In genomic region chrX:36763298-36763933, GRCm38 (mm10) we compare ENCODE assay signal across 12 mouse cellular contexts. TPM values are rescaled to one million over a fixed set of nuclear protein-coding genes. Genes with fewer than 3 reads are reported as not detected.
DNase-seq lines count a peak whose midpoint lies in the region; ATAC-seq and TF ChIP-seq lines count a peak whose summit lies in the region.
"Had no signal": no experiment of that assay in that cellular context is flagged by ENCODE, and none has a peak within 500 bp of the region (broad histone marks: within the 10 kb centered on the region; RNA-seq: fewer than 3 reads in every experiment).

No protein-coding gene starts in this region.

- TF ChIP-seq CTCF in ES-Bruce4 (IDR thresholded peaks at IDR 0.05; ENCODE audit: low read depth, low read length), result no peak
- no peak for TF ChIP-seq CTCF in brain, embryonic 14.5 days (IDR thresholded peaks at IDR 0.05; ENCODE audit: borderline replicate concordance, extremely low read depth, insufficient read depth, insufficient read length)
- TF ChIP-seq CTCF in forebrain, postnatal 0 days (IDR thresholded peaks at IDR 0.05; ENCODE audit: low read depth), result no peak

- H3K4me3 ChIP-seq in ES-Bruce4 (ENCODE audit: low read depth, low read length), result no peak overlapping the region
- no peak overlapping the region for H3K4me3 ChIP-seq in forebrain, postnatal 0 days (ENCODE audit: low read depth, low read length)
- 0 out of 2 replicates have a peak overlapping the region, but pooled peaks have one; percentile 9 for H3K4me3 ChIP-seq in midbrain, embryonic 12.5 days
- H3K4me3 ChIP-seq: stomach, embryonic 15.5 days had no signal

- H3K9me3 ChIP-seq in ES-Bruce4 (replicated peaks; ENCODE audit: control insufficient read depth, insufficient read depth, low read length, poor library complexity, severe bottlenecking), result no peaks in the 10 kb centered on the region
- H3K9me3 ChIP-seq in forebrain, postnatal 0 days (ENCODE audit: low read length), result no peaks in the 10 kb centered on the region
- H3K9me3 ChIP-seq in midbrain, embryonic 12.5 days, result no peaks in the 10 kb centered on the region
- H3K9me3 ChIP-seq: stomach, embryonic 15.5 days had no signal

- peaks cover 2% of the 10 kb centered on the region for H3K4me1 ChIP-seq in ES-Bruce4 (ENCODE audit: control insufficient read depth, insufficient read depth, low read length)
- 0 out of 2 replicates have a peak, but pooled peaks cover 3% of the 10 kb centered on the region for H3K4me1 ChIP-seq in forebrain, postnatal 0 days (ENCODE audit: insufficient read depth)
- peaks cover 15% of the 10 kb centered on the region; the same call in 1 of the 2 replicates for H3K4me1 ChIP-seq in midbrain, embryonic 12.5 days
- H3K4me1 ChIP-seq: stomach, embryonic 15.5 days had no signal

- ATAC-seq in forebrain, postnatal 0 days, result peak; percentile 61
- peak; percentile 78 for ATAC-seq in midbrain, embryonic 12.5 days (ENCODE audit: low FRiP score, low read depth)
- ATAC-seq in megakaryocyte progenitor cell, adult 5-6 weeks (replicated peaks; ENCODE audit: poor library complexity), result no peak

- no peak for TF ChIP-seq EP300 in ES-Bruce4 (IDR thresholded peaks at IDR 0.05; ENCODE audit: insufficient read depth, low read depth, low read length)

- H3K27ac ChIP-seq in ES-Bruce4 (ENCODE audit: insufficient read depth, low read length), result peak overlapping the region; percentile 91
- peak overlapping the region; percentile 67 for H3K27ac ChIP-seq in forebrain, postnatal 0 days (ENCODE audit: low read depth, low read length)
- peak overlapping the region; percentile 87 for H3K27ac ChIP-seq in midbrain, embryonic 12.5 days (replicated peaks)
- H3K27ac ChIP-seq: stomach, embryonic 15.5 days had no signal

- intact Hi-C loops in left cerebral cortex, postnatal 10 days (cut with DNase I), result loop anchor here (5.0 kb wide), 1 partner anchor 144 kb away; no protein-coding TSS in a partner anchor

- H3K4me2 ChIP-seq in forebrain, postnatal 0 days (ENCODE audit: low read depth), result 0 out of 2 replicates have a peak overlapping the region, but pooled peaks have one; percentile 8
- peak overlapping the region; percentile 29 for H3K4me2 ChIP-seq in midbrain, embryonic 12.5 days (replicated peaks)
- H3K4me2 ChIP-seq: lung, embryonic 14.5 days; stomach, embryonic 15.5 days had no signal

- H3K36me3 ChIP-seq in ES-Bruce4 (ENCODE audit: control insufficient read depth, insufficient read depth, low read length, poor library complexity, severe bottlenecking), result no peaks in the 10 kb centered on the region
- H3K36me3 ChIP-seq in forebrain, postnatal 0 days (ENCODE audit: insufficient read depth), result no peaks in the 10 kb centered on the region
- no peaks in the 10 kb centered on the region for H3K36me3 ChIP-seq in midbrain, embryonic 12.5 days
- H3K36me3 ChIP-seq: stomach, embryonic 15.5 days had no signal

- H3K27me3 ChIP-seq in ES-Bruce4 (ENCODE audit: control insufficient read depth, insufficient read depth, low read length, poor library complexity, severe bottlenecking), result no peaks in the 10 kb centered on the region
- H3K27me3 ChIP-seq in forebrain, postnatal 0 days (ENCODE audit: insufficient read depth, low read length), result no peaks in the 10 kb centered on the region
- H3K27me3 ChIP-seq in midbrain, embryonic 12.5 days, result no peaks in the 10 kb centered on the region
- H3K27me3 ChIP-seq: stomach, embryonic 15.5 days had no signal

- H3K9ac ChIP-seq in ES-Bruce4 (ENCODE audit: low read depth, poor library complexity, severe bottlenecking), result no peak overlapping the region
- no peak overlapping the region for H3K9ac ChIP-seq in forebrain, postnatal 0 days
- no peak overlapping the region for H3K9ac ChIP-seq in midbrain, embryonic 12.5 days (replicated peaks)
- H3K9ac ChIP-seq: lung, embryonic 14.5 days; stomach, embryonic 15.5 days had no signal

- DNase-seq in brain, embryonic 14.5 days (ENCODE audit: low read depth), result peak; percentile 86
- DNase-seq in forebrain, postnatal 0 days, result no peak
- DNase-seq in left cerebral cortex, postnatal 10 days (ENCODE audit: extremely low spot score in 1 of 2, low spot score in 2 of 2), result no peak
- no peak for DNase-seq in gastrocnemius, postnatal 10 days
- DNase-seq in spleen, postnatal 4 days (ENCODE audit: low spot score in 2 of 2), result no peak
- DNase-seq: cerebellum, postnatal 25 days; thymus, postnatal 4 days had no signal

- WGBS in forebrain, postnatal 0 days, result 27% methylated on average over 11 of the region's 11 CpGs
- 34% methylated on average over 11 of the region's 11 CpGs for WGBS in midbrain, embryonic 12.5 days

- TF ChIP-seq POLR2A in ES-Bruce4 (IDR thresholded peaks at IDR 0.05; ENCODE audit: insufficient read depth, low read length), result no peak
- no peak for TF ChIP-seq POLR2A in brain, embryonic 14.5 days (IDR thresholded peaks at IDR 0.05; ENCODE audit: borderline replicate concordance, extremely low read depth, insufficient read depth, insufficient read length, poor library complexity, severe bottlenecking)

RNA-seq across cellular contexts. Expression of gene Slc25a43, which starts 20.0 kb away (rescaled TPM):
- 5.2 and 7.8 TPM in 2 replicates for polyA plus RNA-seq in ES-Bruce4 (2011; ENCODE audit: insufficient read depth, insufficient read length, low read depth, missing spikeins)
- 0.66 and 0.89 TPM in 2 replicates for polyA plus RNA-seq in brain, embryonic 14.5 days (2012; rRNA removed)
- total RNA-seq in forebrain, postnatal 0 days (2014; rRNA removed), result 0.33 TPM in 1 of 2 replicates, not detected in the other
- polyA plus RNA-seq in forebrain, postnatal 0 days (2015; fragmentation: Nextera tagmentation; extraction: Ambion mirVana), result 0.13 and 0.54 TPM in 2 replicates
- 0.69 and 0.83 TPM in 2 replicates for polyA plus RNA-seq in midbrain, embryonic 12.5 days (2016; fragmentation: Nextera tagmentation; extraction: Ambion mirVana)
- not detected for total RNA-seq in left cerebral cortex, postnatal 10 days (2021)
- total RNA-seq in megakaryocyte progenitor cell, adult 5-6 weeks (2015), result 3.1 and 3.2 TPM in 2 replicates
- 0.74 and 1.8 TPM in 2 replicates for total RNA-seq in megakaryocyte progenitor cell, adult 5-6 weeks (2017)
- under 1 TPM; 0.40 to 0.41 TPM for total RNA-seq in gastrocnemius, postnatal 10 days (2021)

RNA-seq across cellular contexts. Expression of gene Slc25a5, which starts 32.0 kb away (rescaled TPM):
- 680 TPM in 2 replicates for polyA plus RNA-seq in ES-Bruce4 (2011; ENCODE audit: insufficient read depth, insufficient read length, low read depth, missing spikeins)
- polyA plus RNA-seq in brain, embryonic 14.5 days (2012; rRNA removed), result 477 and 533 TPM in 2 replicates
- total RNA-seq in forebrain, postnatal 0 days (2014; rRNA removed), result 333 and 351 TPM in 2 replicates
- polyA plus RNA-seq in forebrain, postnatal 0 days (2015; fragmentation: Nextera tagmentation; extraction: Ambion mirVana), result 466 and 495 TPM in 2 replicates
- 569 and 644 TPM in 2 replicates for polyA plus RNA-seq in midbrain, embryonic 12.5 days (2016; fragmentation: Nextera tagmentation; extraction: Ambion mirVana)
- total RNA-seq in left cerebral cortex, postnatal 10 days (2021), result 100 to 1,000 TPM; 328 to 349 TPM
- 1,266 and 1,295 TPM in 2 replicates for total RNA-seq in megakaryocyte progenitor cell, adult 5-6 weeks (2015)
- 902 and 1,027 TPM in 2 replicates for total RNA-seq in megakaryocyte progenitor cell, adult 5-6 weeks (2017)
- total RNA-seq in gastrocnemius, postnatal 10 days (2021), result 100 to 1,000 TPM; 217 to 231 TPM
